26 mouse cellular contexts compared by ENCODE assay signal in the genomic region with DNA sequence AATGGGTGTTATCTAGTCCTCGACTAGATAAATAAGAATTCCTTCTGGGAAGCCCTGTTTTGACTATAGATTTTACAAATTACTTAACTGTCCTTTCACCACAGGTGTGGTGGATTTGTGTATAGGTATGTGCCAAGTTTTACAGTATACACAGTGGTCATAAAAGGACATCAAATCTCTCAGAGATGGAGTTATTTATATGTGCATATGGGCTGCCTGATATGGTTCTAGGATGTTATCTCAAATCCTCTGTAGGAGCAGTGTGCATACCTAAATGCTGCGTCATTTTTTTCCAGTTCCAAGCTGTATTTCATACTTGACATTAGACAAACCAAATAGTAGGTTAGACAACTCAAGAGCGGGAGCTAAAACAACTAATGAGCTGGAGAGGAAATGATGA. TPM values are rescaled to one million over a fixed set of nuclear protein-coding genes. Genes with fewer than 3 reads are reported as not detected.
"Had no signal": no experiment of that assay in that cellular context is flagged by ENCODE, and none has a peak within 500 bp of the region (broad histone marks: within the 10 kb centered on the region; RNA-seq: fewer than 3 reads in every experiment).

No protein-coding gene starts in this region.

- H3K27me3 ChIP-seq: neural tube, embryonic 12.5 days; neural tube, embryonic 13.5 days; neural tube, embryonic 15.5 days; stomach, embryonic 15.5 days had no signal

- H3K27ac ChIP-seq: neural tube, embryonic 12.5 days; neural tube, embryonic 13.5 days; neural tube, embryonic 15.5 days; stomach, embryonic 15.5 days; stomach, postnatal 0 days had no signal

- H3K9ac ChIP-seq: neural tube, embryonic 12.5 days; neural tube, embryonic 13.5 days; neural tube, embryonic 15.5 days; stomach, embryonic 15.5 days had no signal

- H3K4me3 ChIP-seq: neural tube, embryonic 12.5 days; neural tube, embryonic 13.5 days; neural tube, embryonic 15.5 days; stomach, embryonic 15.5 days had no signal

- H3K9me3 ChIP-seq: stomach, embryonic 15.5 days had no signal

- H3K4me1 ChIP-seq: neural tube, embryonic 12.5 days; neural tube, embryonic 13.5 days; neural tube, embryonic 15.5 days; stomach, embryonic 15.5 days had no signal

- DNase-seq: retina, postnatal 1 day; right cerebral cortex, adult 18-20 months; right cerebral cortex, postnatal 14 days; right cerebral cortex, postnatal 25 days; right cerebral cortex, postnatal 4 days; spleen, adult 18-20 months; thymus, adult 18-20 months; thymus, adult 2 months; thymus, postnatal 14 days; thymus, postnatal 25 days; thymus, postnatal 36 days; thymus, postnatal 4 days had no signal

- H3K36me3 ChIP-seq: neural tube, embryonic 12.5 days; neural tube, embryonic 13.5 days; neural tube, embryonic 15.5 days; stomach, embryonic 15.5 days had no signal

RNA-seq across cellular contexts. Expression of a gene that starts 13.9 kb away (rescaled TPM):
- total RNA-seq: neutrophil, adult 5-6 weeks had no signal
- polyA plus RNA-seq: neural tube, embryonic 12.5 days; neural tube, embryonic 13.5 days; neural tube, embryonic 14.5 days; neural tube, embryonic 15.5 days; small intestine, adult 2 months; spleen, adult 2 months; stomach, embryonic 14.5 days; stomach, embryonic 15.5 days; stomach, embryonic 16.5 days; stomach, postnatal 0 days; testis, adult 2 months; thymus, adult 2 months; thymus, postnatal 0 days; urinary bladder, adult 2 months had no signal

RNA-seq across cellular contexts. Expression of a gene that starts 33.5 kb away (rescaled TPM):
- total RNA-seq: neutrophil, adult 5-6 weeks had no signal
- polyA plus RNA-seq: neural tube, embryonic 12.5 days; neural tube, embryonic 13.5 days; neural tube, embryonic 14.5 days; neural tube, embryonic 15.5 days; small intestine, adult 2 months; spleen, adult 2 months; stomach, embryonic 14.5 days; stomach, embryonic 15.5 days; stomach, embryonic 16.5 days; stomach, postnatal 0 days; testis, adult 2 months; thymus, adult 2 months; thymus, postnatal 0 days; urinary bladder, adult 2 months had no signal
